Mouse (Mus musculus) heart, postnatal 0 days (tissue): Measurements from ENCODE around the gene Gm13199.

Source experiments
- CTCF ChIP-seq: IDR thresholded peaks from 2 replicates; pipeline ENCODE4 v1.5.1; 2016; ENCODE audit warnings: antibody characterized with exemption, control low read depth, low read depth
- EP300 ChIP-seq: IDR thresholded peaks from 2 replicates; pipeline ENCODE4 v1.6.1; 2016; ENCODE audit warnings: antibody characterized with exemption, low read depth

DNA sequence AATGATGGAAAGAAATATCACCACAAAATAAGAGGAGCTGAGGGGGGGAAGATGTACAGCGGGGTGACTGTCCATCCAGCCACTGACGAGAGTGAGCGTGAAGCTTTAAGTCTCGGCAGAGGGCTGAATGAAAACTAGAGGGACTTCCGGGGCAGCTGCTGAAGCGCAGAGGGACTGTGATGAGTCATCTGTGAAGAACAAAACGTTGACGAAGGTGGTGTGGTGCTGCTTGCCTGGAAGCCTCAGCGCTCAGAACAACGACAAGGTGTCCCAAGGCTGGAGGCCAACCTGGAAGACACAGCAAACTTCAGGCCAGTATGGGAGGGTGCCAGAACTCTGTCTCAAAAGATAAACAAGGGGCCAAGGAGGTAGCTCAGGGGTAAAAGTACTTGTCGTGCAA is 21.9 kb downstream of the Gm13199 start:
- TF ChIP-seq EP300 (no peak), CTCF (no peak)
